Mouse (Mus musculus): Measurements from ENCODE around the gene Snrnp35. TPM values are rescaled to one million over a fixed set of nuclear protein-coding genes. Genes with fewer than 3 reads are reported as not detected.

Gene Snrnp35
- polyA plus RNA-seq (2017; shearing (Covaris generic)), result 7.7 TPM

GRCm38 (mm10) chr5:124482966-124483654, at the start of gene Snrnp35:
TSS of gene Snrnp35 (plus strand) at chr5:124483134.

GRCm38 (mm10) chr5:124439447-124440093, 43.4 kb upstream of the Snrnp35 start, which contains the start of gene Kmt5a:
TSS of gene Kmt5a (plus strand) at chr5:124439930.

GRCm38 (mm10) chr5:124530655-124531582, 48.0 kb downstream of the Snrnp35 start, which contains the start of gene Rilpl1:
TSS of gene Rilpl1 (minus strand) at chr5:124531391.

GRCm38 (mm10) chr5:124540383-124540786, 57.5 kb downstream of the Snrnp35 start, which contains the start of gene Tmed2:
TSS of gene Tmed2 (plus strand) at chr5:124540695.

Other genes with a start within 250 kb of the Snrnp35 start
- gene Pitpnm2, start 233.4 kb upstream of the Snrnp35 start, polyA plus RNA-seq (2017; shearing (Covaris generic)), result 22.4 TPM
- 19.7 TPM for gene Mphosph9, start 155.2 kb upstream of the Snrnp35 start, polyA plus RNA-seq (2017; shearing (Covaris generic))
- 11.9 TPM for gene 2810006K23Rik, start 155.0 kb upstream of the Snrnp35 start, polyA plus RNA-seq (2017; shearing (Covaris generic))
- gene Cdk2ap1, start 120.1 kb upstream of the Snrnp35 start, polyA plus RNA-seq (2017; shearing (Covaris generic)), result 133 TPM
- 120 TPM for gene Sbno1, start 57.1 kb upstream of the Snrnp35 start, polyA plus RNA-seq (2017; shearing (Covaris generic))
- 79.9 TPM for gene Kmt5a, start 43.2 kb upstream of the Snrnp35 start, polyA plus RNA-seq (2017; shearing (Covaris generic))
- 57.5 TPM for gene Rilpl2, start 4.8 kb upstream of the Snrnp35 start, polyA plus RNA-seq (2017; shearing (Covaris generic))
- 3.2 TPM for gene Rilpl1, start 48.3 kb downstream of the Snrnp35 start, polyA plus RNA-seq (2017; shearing (Covaris generic))
- gene Tmed2, start 57.6 kb downstream of the Snrnp35 start, polyA plus RNA-seq (2017; shearing (Covaris generic)), result 515 TPM
- gene Ddx55, start 69.7 kb downstream of the Snrnp35 start, polyA plus RNA-seq (2017; shearing (Covaris generic)), result 20.1 TPM
- 44.4 TPM for gene Eif2b1, start 96.0 kb downstream of the Snrnp35 start, polyA plus RNA-seq (2017; shearing (Covaris generic))
- gene Gtf2h3, start 96.0 kb downstream of the Snrnp35 start, polyA plus RNA-seq (2017; shearing (Covaris generic)), result 50.9 TPM
- gene Atp6v0a2, start 145.4 kb downstream of the Snrnp35 start, polyA plus RNA-seq (2017; shearing (Covaris generic)), result 90.5 TPM
- gene Dnah10, start 242.0 kb downstream of the Snrnp35 start, polyA plus RNA-seq (2017; shearing (Covaris generic)), result not detected